Mouse (Mus musculus) neural tube, embryonic 14.5 days (tissue): ENCODE measurements around the gene Rnf208. TPM values are rescaled to one million over a fixed set of nuclear protein-coding genes. Genes with fewer than 3 reads are reported as not detected.
"Not testable (repeated sequence)": the region's sequence is repeated elsewhere in the genome, so short reads cannot be mapped to it uniquely, and the experiment has no call there.

Experiments
- ATAC-seq: fragments of 200-750 bp; cut with Nextera tagmentation; 2 replicates; pipeline ENCODE4 v1.8.0; 2017; ENCODE audit warnings: low read depth, mild to moderate bottlenecking, moderate TSS enrichment, moderate library complexity
- H3K27ac ChIP-seq: fragments of 300-500 bp; sonication (generic); 2 replicates; pipeline ENCODE4 v1.5.1; 2014; ENCODE audit warnings: low read depth, mild to moderate bottlenecking, control low read depth, low read length, moderate library complexity, mixed read lengths
- H3K27me3 ChIP-seq: fragments of 300-500 bp; sonication (generic); 2 replicates; pipeline ENCODE4 v1.6.1; 2014; ENCODE audit warnings: low read length; ENCODE audit not compliant: control insufficient read depth, insufficient read depth
- H3K36me3 ChIP-seq: fragments of 300-500 bp; sonication (generic); 2 replicates; pipeline ENCODE4 v1.6.1; 2014; ENCODE audit warnings: low read length, mixed read lengths; ENCODE audit not compliant: control insufficient read depth, insufficient read depth
- H3K4me1 ChIP-seq: fragments of 300-500 bp; sonication (generic); 2 replicates; pipeline ENCODE4 v1.6.1; 2014; ENCODE audit warnings: low read length; ENCODE audit not compliant: control insufficient read depth, insufficient read depth
- H3K4me2 ChIP-seq: fragments of 300-500 bp; sonication (generic); 2 replicates; pipeline ENCODE4 v1.6.1; 2014; ENCODE audit warnings: mild to moderate bottlenecking, low read depth, low read length, control low read depth
- H3K4me3 ChIP-seq: fragments of 300-500 bp; sonication (generic); 2 replicates; pipeline ENCODE4 v1.5.1; 2014; ENCODE audit warnings: low read depth, low read length, control low read depth, mixed read lengths
- H3K9ac ChIP-seq: fragments of 300-500 bp; sonication (generic); replicated peaks from 2 replicates; pipeline ENCODE4 v1.6.1; 2014; ENCODE audit warnings: low read depth, mild to moderate bottlenecking, control low read depth, low read length, mixed read lengths
- H3K9me3 ChIP-seq: fragments of 300-500 bp; sonication (generic); 2 replicates; pipeline ENCODE4 v1.6.1; 2016; ENCODE audit warnings: low read length; ENCODE audit not compliant: control insufficient read depth
- WGBS: fragments of 180-500 bp; shearing (Covaris S2); extraction: QIAGEN DNeasy Blood & Tissue Kit; methylation state at CpG from one replicate; pipeline ENCODE4 v1.1.7; 2014; 5-methylcytosine and 5-hydroxymethylcytosine counted together
- polyA plus RNA-seq: library from polyadenylated mRNA; unstranded; fragments of >200 nt; fragmentation: Nextera tagmentation; extraction: Ambion mirVana; gene quantifications from 2 replicates; pipeline ENCODE4 v1.2.1, GENCODE M21; 2014

Gene Rnf208
- polyA plus RNA-seq, 1 experiment from 2014 or later: 191 TPM

DNA sequence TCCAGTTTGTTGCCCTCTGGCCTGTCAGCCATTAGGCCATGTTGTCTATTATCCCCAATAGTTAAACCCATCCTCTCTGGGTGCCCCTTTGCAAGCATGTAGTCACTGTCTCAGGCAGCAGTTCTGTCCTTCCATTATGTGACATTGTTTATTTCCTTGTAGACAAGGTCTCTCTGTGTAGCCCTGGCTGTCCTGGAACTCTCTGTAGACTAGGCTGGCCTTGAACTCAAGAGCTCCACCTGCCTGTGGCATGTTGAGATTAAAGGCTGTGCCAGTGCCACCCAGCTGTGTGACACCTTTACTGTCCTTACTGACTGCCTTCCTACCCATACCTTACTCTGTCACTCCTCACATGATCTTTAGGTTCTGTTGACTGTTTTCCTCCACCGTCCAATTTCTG lies 10.3 kb downstream of the Rnf208 start:
- H3K9ac ChIP-seq: no peak overlapping the region
- H3K9me3 ChIP-seq: no peaks in the 10 kb centered on the region
- peaks cover 11% of the 10 kb centered on the region; the same call in 1 of the 2 replicates for H3K36me3 ChIP-seq
- H3K4me3 ChIP-seq: no peak overlapping the region
- no peak for ATAC-seq
- H3K4me2 ChIP-seq: no peak overlapping the region
- no peaks in the 10 kb centered on the region; the same call in 1 of the 2 replicates for H3K27me3 ChIP-seq
- no peak overlapping the region for H3K27ac ChIP-seq
- WGBS: 94% methylated on average over 1 of the region's 1 CpGs
- peaks cover 12% of the 10 kb centered on the region for H3K4me1 ChIP-seq

DNA sequence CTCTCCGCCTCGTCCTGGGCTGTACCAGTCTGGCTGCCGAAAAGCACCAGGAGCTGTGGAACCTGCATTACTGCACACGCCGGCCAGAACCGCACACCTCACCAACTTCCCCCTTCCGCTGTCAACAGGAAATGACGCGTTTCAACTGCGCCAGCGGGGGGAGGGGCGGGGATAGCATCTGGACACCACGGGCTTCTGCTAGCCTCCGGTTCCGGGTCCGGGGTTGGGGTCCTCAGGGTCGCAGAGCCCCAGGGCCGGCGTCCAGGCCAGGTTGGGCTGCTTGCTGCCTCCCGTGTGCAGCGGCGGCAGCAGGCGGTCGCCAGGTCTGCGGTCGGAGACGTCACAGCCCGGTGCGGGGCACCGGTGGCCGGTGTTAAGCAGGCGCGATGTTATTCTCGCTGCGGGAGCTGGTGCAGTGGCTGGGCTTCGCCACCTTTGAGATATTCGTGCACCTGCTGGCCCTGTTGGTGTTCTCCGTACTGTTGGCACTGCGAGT lies 13.3 kb downstream of the Rnf208 start, which contains the start of gene Tmem203:
Gene Tmem203, plus strand, starts transcription at position 156 of the 496 bp plus-strand sequence.
- peak within 1 kb of the TSS; percentile 99 for H3K4me2 ChIP-seq
- peak within 1 kb of the TSS; percentile 80 for H3K9ac ChIP-seq
- no peaks in the 10 kb centered on the region for H3K9me3 ChIP-seq
- H3K36me3 ChIP-seq: peaks cover under 1% of the 10 kb centered on the region; the same call in 1 of the 2 replicates
- H3K4me3 ChIP-seq: peak within 1 kb of the TSS; percentile 98
- peak; percentile 90 for ATAC-seq
- peak within 1 kb of the TSS; percentile 76 for H3K27ac ChIP-seq
- peaks cover 12% of the 10 kb centered on the region for H3K4me1 ChIP-seq
- WGBS: 0% methylated on average over 38 of the region's 39 CpGs
- no peaks in the 10 kb centered on the region; the same call in 1 of the 2 replicates for H3K27me3 ChIP-seq

DNA sequence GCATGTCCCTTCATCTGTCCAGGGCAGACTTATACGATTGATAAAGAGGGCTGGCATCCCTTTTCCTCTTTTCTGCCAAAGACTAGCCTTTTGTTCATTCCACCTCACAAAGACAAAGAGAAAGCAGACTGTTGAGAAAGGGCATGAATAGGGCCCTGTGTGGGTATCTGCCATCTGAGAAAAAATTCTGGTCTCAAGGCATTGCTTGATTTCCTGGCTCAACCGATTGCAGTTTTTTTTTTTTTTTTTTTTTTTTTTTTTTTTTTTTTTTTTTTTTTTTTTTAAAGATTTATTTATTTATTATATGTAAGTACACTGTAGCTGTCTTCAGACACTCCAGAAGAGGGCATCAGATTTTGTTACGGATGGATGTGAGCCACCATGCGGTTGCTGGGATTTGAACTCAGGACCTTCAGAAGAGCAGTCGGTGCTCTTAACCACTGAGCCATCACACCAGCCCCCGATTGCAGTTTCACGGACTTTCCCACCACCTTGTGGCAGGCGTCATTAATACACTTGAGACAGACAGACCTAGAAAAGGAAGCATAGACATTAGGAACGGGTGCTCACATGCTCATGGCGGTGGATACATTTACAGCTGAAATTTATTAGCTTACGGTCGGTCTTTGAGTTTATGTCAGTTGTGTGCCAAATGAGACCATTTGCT lies 14.5 kb downstream of the Rnf208 start:
- H3K27ac ChIP-seq, H3K36me3 ChIP-seq, ATAC-seq, H3K27me3 ChIP-seq, H3K9me3 ChIP-seq: not testable (repeated sequence)
- peak overlapping the region; percentile 80; the same call in 1 of the 2 replicates for H3K9ac ChIP-seq
- 53% methylated on average over 11 of the region's 12 CpGs for WGBS
- H3K4me1 ChIP-seq: peaks cover 12% of the 10 kb centered on the region
- peak overlapping the region; percentile 99 for H3K4me2 ChIP-seq
- peak overlapping the region; percentile 98 for H3K4me3 ChIP-seq

DNA sequence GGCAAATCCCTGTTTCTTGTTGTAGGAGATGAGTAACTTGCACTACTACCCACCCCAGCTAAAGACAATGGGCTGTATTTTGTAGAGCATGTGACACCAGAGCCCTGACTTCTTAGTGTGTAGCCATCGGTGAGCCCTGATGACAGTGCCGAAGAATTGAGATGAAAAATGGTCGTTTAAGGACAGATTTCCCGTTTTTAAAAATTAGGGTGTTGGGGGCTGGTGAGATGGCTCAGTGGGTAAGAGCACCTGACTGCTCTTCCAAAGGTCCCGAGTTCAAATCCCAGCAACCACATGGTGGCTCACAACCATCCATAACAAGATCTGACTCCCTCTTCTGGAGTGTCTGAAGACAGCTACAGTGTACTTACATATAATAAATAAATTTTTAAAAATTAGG lies 15.2 kb downstream of the Rnf208 start:
- H3K4me2 ChIP-seq, H3K27ac ChIP-seq, H3K27me3 ChIP-seq, H3K9me3 ChIP-seq, H3K9ac ChIP-seq, H3K4me3 ChIP-seq, ATAC-seq, H3K36me3 ChIP-seq: not testable (repeated sequence)
- 92% methylated on average over 5 of the region's 5 CpGs for WGBS
- H3K4me1 ChIP-seq: peaks cover 12% of the 10 kb centered on the region

DNA sequence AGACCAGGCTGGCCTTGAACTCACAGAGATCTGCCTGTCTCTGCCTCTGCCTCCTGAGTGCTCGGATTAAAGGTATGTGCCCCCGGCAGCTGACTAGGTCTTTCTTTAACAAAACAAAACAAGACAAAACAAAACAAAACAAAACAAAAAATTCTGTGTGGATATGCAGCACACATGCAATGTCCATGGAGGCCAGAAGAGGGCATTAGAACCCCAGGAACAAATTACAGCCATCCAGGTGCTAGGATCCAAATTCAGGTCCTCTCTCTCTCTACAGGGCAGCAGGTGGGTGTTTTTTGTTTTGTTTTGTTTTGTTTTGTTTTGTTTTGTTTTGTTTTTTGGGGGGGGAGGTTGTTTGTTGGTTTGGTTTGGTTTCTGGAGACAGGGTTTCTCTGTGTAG lies 16.8 kb downstream of the Rnf208 start:
- Histone ChIP-seq H3K4me2 (no peak overlapping the region), H3K4me1 (peaks cover 20% of the 10 kb centered on the region), H3K9me3 (no peaks in the 10 kb centered on the region), H3K27me3 (no peaks in the 10 kb centered on the region; the same call in 1 of the 2 replicates), H3K36me3 (no peaks in the 10 kb centered on the region), H3K9ac (no peak overlapping the region), H3K4me3 (no peak overlapping the region), H3K27ac (no peak overlapping the region)
- ATAC-seq: no peak
- 56% methylated on average over 2 of the region's 2 CpGs for WGBS

DNA sequence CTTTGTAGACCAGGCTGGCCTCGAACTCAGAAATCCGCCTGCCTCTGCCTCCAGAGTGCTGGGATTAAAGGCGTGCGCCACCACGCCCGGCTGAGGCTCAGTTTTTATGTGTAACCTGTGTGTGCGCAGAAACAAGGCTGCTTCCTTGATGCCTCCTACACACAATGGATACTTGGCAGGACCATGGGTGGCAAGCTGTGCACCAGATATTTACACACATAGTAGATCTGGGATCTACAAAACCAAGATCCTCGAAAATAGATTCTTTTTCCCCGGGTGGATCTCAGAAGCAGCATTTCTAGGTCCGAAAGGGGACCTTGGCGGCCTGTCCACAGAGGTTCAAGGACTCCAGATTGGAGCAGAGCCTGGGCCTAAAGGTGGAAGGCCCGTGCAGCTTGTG lies 19.8 kb downstream of the Rnf208 start:
- Histone ChIP-seq H3K36me3 (no peaks in the 10 kb centered on the region), H3K4me3 (peak overlapping the region; percentile 71), H3K4me1 (peaks cover 38% of the 10 kb centered on the region), H3K4me2 (peak overlapping the region; percentile 99), H3K27me3 (no peaks in the 10 kb centered on the region), H3K9me3 (no peaks in the 10 kb centered on the region), H3K9ac (peak overlapping the region; percentile 68), H3K27ac (peak overlapping the region; percentile 68; the same call in 1 of the 2 replicates)
- WGBS: 48% methylated on average over 12 of the region's 12 CpGs
- ATAC-seq: peak; percentile 2

DNA sequence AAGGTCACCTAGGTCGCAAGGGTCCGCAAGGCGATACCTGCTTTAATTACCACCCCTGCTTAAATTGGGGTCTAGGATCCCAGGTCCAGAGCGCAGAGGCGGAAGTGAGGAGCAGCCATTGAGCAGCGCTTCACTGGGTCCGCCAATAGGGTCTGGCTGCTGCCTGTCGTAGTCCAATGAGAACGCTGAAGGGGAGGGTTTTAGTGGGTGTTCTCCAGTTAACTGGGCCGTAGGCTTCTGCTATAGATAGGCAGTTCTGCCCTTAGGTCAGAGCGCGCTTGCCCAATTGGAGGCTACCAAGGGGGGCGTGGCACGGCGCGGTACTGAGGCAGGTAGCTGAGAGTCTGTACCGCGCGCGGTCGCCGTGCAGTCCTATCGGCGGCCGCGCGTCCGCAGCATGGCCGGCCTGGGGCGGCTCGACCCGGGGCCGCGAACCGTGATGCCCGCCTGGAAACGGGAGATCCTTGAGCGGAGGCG lies 20.3 kb downstream of the Rnf208 start, which contains the start of gene Tprn:
Gene Tprn, plus strand, starts transcription at position 328 of the 477 bp plus-strand sequence.
- Histone ChIP-seq H3K9ac (peak within 1 kb of the TSS; percentile 68), H3K36me3 (no peaks in the 10 kb centered on the region), H3K9me3 (no peaks in the 10 kb centered on the region), H3K4me2 (peak within 1 kb of the TSS; percentile 99), H3K4me1 (peaks cover 43% of the 10 kb centered on the region), H3K27me3 (no peaks in the 10 kb centered on the region), H3K4me3 (peak within 1 kb of the TSS; percentile 71), H3K27ac (peak within 1 kb of the TSS; percentile 68)
- WGBS: under 1% methylated on average over 39 of the region's 39 CpGs
- peak; percentile 98 for ATAC-seq

DNA sequence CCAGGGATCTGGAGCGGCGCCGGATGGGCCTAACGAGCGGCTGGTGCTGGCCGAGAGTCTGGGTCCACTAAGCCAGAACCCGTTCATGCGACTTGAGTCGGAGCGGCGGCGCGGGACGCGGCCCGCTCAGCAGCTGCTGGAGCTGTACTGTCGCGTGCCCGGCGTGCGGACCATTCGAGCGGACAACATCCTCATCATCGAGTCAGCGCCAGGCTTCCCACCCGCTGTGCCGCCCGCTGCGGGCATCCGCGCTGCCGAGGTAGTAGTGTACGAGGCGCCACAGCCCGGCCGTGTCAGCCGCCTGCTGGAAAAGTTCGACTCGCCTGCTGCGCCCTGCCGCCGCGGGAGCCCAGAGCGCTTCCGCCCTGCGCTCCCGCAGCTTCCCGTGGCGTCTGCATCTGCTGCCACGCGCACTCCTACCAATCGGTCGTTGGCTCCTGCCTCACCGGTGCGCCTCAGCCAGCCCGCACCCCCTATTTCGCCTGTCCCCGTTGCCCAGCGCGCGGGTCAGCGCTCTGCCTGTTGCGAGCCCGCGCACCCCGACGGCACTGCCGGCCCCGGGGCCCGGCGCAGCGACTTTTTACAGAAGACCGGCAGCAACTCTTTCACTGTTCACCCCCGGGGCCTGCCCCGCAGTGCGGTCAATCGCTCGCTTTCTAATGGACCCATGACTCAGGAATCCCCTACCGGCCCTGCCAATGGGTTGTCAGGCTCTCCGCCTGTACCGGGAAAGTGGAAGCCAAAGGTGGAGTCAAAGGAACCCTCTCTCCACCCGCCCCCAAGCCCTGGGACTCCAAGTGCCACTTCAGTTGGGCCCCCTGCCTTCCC lies 21.0 kb downstream of the Rnf208 start:
- peak; percentile 23; the same call in 1 of the 2 replicates for ATAC-seq
- Histone ChIP-seq H3K36me3 (no peaks in the 10 kb centered on the region), H3K9me3 (no peaks in the 10 kb centered on the region), H3K27ac (peak overlapping the region; percentile 68), H3K27me3 (no peaks in the 10 kb centered on the region), H3K4me1 (peaks cover 50% of the 10 kb centered on the region), H3K4me3 (peak overlapping the region; percentile 71), H3K4me2 (peak overlapping the region; percentile 99), H3K9ac (peak overlapping the region; percentile 68)
- WGBS: under 1% methylated on average over 82 of the region's 82 CpGs
